Mouse (Mus musculus) c-Kit-positive CD71-positive TER-119-positive erythroid progenitor cells, embryonic 14.5 days (primary cell): ENCODE results near the gene Zkscan2.

Source experiments
- DNase-seq: peaks from one replicate; pipeline ENCODE4 v3.0.0-alpha.2; 2013; ENCODE audit warnings: low spot score

The Zkscan2 gene

DNA sequence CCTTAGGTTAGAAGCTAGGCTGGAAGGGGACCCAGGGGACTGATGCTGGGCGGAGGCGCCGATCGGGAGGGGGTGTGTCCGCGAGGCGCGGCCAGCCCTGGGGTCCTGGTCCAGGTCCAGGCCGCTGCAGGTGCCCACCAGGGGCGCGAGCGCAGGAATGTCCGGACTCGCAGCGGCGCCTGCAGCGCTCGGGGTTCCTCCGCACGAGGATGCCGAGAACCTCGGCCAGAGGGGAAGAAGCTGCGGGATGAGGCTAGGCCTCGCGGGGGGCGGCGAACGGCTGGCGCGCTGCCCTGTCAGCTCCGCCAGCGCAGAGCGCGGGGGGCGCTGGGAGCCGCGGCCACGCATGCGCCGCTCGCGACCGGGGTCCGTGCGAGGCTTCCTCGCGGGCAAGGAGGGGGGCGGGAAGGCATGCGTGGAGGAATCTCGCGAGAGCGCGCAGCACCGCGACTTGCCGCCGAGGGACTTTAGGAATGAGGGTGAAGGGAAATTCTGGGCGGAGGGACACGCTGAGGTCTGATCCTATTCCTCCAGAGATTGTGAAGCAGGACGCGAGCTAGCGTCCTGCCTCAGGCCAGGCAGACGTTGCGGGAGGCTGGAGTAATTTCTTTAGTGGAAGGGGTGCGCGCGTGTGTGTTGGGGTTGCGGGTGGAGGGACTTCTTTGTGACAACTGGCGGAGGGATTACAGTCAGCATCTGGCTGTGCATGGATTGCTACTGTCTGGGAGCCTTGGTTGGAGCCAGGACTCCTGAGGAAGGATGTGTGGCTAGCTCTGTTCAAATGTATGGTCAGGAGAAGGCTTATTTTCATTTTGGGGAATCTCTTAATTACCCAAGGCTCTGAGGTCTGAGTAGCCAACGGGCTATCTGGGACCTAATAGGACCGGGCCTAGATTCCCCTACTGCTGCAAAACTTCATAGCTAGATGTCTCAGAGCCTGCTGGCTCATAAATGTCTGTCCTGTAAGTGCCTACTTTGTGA, at the start of gene Zkscan2:
Gene Zkscan2 (minus strand): TSS at position 211 of the 981 bp plus-strand sequence.
- DNase-seq: no peak

DNA sequence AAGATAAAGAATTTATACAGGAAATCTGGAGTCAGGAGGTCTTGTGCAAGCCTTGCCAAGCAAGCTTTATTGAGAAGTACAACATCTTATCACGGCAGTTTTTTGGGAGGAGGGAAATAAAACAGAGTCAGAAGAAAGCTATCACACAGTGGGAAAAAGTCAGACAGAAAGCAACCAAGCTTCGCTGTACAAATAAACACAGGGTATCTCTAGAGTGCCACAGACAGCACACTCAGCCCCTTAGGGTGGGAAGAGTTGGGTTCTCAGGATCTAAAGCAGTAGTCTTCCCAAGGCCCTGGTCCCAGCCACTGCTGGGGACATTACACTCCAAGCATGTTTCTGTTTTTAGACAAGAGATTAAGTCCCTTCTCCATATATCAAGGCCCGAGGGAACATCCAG, 28.9 kb upstream of the Zkscan2 start:
- no peak for DNase-seq

DNA sequence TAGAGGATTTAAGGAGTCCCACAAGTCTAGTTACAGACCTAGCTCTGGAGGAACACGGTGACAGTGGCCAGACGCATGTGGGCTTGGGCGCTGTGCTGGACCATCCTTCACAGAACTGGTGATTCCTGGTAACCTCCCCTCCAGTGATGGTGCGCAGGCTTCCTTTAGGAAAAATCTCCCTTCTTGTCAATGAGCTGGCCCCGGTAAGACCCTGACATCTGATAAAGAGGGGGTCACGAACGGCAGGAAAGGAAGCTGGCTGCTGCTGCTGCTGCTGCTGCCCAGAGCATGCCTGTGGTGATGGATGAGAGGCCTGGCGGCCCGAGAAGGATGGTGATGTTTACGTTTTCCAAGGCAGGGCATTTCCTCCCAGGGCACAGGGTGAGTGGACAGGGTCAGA, 25.5 kb upstream of the Zkscan2 start:
- no peak for DNase-seq

DNA sequence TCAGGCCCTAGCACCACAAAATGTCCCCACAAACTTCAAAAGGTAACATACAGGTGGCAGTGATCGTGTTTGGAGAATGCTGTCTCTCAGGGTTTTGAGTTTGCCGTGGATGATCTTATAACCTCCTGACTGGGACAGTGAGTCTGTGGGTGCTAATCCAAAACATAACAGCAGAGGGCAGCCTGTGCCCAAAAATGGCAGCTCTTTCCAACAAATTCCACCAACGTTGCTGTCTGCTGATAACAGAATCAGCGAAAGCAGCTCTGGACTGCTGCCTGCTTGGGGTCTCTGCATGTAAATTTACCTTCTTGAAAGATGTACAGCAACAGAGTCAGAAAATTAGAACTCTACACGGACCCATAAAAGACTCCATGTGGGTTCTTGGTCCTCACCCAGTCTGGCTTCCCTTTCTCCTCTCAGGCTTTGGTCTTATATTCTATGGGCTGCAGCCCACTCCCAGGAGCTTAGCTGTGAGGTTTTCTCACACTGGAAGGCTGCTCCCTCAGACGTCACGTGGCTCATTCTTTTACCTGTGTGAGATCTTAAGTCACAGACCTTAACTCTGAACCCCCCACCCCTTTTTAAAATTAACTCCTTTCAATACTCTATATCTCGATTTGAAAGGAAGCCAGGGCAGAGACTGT, 24.1 kb upstream of the Zkscan2 start:
- peak; percentile 27 for DNase-seq

DNA sequence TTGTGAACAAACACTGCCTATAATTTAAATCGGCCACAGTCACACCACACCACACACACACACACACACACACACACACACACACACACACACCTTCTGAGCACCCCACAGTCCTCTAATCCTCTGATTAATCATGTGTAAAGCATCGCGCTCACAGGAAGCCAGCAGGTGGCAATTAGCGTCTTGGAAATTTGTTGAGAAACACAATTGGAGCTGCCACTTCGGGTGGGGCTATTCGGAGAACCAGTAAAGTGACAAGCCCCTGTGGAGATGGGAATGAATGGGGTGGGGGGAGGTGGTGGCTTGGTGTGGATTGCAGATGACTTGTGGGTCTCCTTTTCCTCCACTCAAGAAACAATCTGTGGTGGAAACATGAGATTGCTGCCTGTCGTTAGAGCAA, 7.7 kb upstream of the Zkscan2 start:
- no peak for DNase-seq

DNA sequence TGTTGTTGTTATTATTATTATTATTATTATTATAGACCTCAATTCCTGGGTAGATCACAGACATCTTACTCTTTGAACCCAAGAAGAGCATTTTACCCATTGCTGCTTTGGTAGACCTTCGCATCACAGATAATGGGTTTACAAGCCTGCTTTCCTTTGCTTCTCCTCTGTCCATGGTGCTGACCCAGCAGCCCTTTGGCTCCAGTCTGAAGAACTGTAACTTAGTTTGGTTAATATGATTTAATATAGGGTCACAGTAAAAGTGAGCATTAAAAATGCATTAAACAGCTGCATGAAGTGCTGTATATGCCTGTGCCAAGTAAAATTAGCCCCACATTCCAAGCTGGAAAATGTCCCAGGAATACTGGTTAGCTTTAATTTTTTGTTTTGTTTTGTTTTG, 3.1 kb upstream of the Zkscan2 start:
- DNase-seq: peak; percentile 8

DNA sequence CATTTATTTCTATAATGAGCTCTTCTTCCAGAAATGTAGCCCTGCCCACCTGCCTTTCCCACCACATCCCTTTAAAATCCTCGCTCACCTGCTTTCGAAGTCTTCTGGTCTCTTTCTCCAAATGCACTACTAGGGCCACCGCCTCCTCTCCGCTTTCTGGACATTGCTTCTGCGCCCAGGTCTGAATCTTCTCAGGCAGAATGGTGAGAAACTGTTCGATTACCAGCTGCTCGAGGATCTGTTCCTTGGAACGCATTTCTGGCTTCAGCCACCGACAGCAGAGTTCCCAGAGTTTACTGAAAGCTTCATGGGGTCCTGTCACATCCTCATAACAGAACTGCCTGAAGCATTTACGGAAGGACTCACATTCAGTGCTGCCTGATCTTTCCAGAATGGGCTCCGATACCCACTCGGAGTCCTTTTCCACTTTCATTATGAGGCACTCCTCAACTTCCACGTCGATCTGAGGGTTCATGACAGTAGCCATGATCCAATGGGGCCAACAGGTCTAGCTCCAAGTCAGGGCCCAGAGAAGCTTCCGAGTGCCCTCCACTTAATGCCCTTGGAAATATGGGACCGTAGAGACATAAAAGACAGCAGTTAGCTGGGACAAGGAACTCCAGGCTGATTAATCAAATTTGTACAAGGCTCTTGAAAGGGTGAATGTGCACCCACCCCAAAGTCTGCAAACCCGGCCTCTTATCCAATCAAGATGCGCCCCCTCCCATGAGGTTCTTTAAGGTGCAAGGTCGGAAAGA, 589 bp downstream of the Zkscan2 start:
- no peak for DNase-seq

DNA sequence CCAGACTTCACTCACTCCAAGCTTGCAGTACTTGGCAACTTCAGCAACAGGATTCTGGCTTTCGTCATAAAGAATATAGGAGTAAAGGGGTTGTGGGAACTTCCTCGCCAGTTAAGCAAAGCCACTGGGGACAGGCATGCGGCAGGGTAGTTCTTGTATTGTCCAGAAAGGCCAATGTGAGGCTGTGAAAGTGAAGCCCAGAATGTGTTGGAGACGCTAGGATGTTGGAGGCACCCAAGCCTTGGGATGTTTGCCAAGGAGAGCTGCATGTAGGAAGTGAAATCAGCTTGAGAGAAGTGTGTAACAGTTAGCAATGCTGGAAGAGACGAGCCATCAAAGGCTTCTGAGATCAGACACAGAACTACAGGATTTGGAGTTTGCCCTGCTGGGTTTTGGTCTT, 12.5 kb downstream of the Zkscan2 start:
- DNase-seq: no peak

DNA sequence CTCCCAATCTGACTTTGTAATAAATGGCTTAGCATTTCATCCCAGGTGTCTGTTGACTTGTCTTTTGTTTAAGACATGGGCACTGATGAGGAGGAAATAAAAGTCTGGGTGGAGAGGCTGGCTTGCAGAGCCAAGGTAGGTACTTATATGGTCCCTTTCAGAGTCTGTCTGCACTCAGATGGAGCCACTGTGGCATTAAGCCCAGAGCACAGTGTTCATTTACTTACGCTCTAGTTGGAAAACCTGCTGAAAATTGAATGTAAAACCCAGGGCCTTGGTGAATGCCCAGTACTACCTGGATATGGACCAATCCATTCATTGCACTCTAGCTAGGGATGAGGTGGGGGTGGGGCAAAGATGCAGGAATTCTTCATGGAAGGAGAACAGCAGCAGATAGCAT, 32.3 kb downstream of the Zkscan2 start:
- DNase-seq: no peak

DNA sequence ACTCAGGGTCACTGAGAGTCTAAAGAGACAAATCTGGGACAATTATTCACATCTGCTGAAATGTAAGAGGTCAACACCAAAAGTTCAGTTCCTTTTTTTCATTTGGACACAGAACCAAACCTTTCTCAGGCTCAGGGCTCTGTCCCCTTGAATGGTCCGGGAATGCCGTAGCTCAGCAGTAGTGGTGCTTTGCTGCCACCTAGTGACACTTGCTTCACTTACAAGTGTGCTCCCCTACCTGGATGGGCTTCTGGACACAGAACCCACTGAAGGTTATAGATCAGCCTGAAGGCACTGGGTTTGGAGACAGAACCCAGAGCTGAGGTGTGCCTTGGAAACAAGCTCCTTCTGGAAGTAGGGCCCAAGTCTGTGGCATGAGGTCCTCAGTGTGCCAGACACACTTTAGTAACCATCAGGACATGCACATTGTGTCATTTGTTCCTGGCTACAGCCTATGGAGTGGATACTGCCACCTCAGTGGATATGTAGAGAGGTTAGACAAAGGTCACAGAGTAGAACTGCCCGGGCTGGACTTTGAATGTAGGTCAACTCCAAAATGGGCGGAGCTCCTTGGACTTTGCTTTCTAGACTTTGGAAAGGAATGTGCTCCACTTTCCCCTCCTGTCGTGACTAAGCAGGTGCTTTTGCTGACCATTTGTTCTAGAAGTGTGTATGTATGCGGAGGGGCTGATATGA, 34.4 kb downstream of the Zkscan2 start:
- peak; percentile 69 for DNase-seq

DNA sequence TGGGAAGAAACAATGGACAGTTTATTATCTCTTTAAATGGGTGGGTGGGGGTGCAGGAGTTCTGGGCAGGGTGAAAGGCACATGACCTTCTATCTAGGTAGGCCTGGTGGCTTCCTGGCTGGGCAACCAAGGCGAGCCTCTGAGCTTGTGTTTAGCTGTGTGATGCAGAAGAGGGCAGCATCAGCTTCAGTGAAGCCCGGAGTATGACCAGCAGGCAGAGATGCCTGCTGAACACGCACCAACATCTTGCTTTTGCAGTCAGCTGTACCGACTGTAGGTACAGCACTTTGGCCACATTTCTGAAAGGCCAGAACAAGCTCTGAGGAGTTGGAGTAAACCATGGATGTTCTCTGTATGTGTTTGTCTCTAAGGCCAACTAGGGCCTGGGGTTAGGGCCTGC, 36.7 kb downstream of the Zkscan2 start:
- DNase-seq: no peak

DNA sequence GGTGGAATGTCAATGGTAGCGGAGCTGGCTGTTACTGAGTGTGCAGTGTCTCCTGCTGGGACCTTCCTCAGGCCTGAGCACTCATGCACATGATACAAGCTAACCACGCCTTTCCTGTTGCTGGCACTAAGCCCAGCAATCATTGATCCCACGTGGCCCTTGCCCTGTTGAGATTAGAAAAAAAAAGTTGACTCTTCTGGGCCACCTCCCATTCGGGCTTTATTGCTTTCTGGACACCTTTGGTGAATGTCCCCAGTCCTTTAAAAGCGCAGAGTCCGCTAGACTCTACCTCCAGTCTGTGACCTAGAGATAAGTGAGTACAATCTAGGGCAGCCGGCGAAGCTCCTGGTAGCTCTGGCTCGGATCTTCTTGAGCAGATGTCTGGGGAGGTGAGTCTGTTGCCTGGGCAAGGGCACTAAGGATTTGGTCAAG, 38.2 kb downstream of the Zkscan2 start, which contains the start of gene Aqp8:
Gene Aqp8 (plus strand): TSS at position 222 of the 432 bp plus-strand sequence.
- peak; percentile 94 for DNase-seq

DNA sequence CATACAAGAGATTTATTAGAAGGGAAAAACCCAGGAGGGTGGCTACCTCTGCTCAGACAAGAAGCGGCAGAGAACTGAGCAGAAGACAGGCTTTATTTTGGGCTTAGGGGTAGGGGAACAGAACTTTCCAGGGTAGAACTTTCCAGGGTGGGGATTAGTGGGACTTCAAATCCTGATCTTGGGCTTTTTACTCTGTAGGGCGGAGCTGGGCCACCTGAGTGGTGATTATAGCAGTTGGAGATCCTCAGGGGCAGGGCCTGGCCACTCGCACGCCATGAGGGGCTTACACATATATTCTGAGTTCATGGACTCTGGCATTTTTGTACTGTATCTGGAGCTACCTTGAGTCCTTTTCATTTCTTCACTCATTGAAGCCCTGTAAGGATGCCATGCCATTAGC, 38.9 kb downstream of the Zkscan2 start:
- DNase-seq: no peak

DNA sequence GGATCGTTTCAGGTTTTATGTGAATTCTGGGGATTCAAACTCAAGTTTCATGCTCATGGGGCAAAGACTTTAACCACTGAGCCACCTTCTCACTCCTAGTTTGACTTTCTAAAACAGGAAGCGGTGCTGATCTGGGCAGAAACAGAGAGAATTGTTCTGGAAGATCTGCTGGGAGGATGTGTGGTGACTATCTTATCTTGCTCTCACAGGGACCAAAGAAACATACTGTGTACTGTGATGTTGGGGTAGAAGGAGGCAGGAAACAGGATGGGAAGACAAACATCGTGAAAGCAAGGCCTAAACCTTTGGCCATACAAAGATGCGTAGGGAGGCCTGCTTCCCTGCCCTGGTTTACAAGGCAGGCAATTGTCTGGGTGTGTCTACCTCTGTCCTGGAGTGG, 41.0 kb downstream of the Zkscan2 start:
- peak; percentile 72 for DNase-seq

DNA sequence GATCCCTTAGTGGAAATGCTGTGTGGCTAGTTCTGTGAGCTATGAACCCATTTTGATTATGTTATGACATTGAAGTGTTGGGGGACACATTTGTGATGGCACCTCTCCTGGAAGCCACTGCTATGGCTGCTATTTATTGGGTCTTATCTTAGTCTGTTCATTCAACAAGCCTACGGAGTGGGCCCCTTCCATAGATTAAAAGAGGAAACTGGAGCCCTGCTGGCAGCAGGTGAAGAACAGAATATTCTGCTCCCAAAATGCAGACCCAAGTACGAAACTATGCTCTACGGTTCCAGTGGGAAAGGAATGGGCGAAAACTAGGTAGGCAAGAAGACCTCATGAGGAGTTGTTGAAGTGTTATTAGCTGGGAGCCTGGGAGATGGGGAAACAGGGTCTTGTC, 41.9 kb downstream of the Zkscan2 start:
- no peak for DNase-seq

DNA sequence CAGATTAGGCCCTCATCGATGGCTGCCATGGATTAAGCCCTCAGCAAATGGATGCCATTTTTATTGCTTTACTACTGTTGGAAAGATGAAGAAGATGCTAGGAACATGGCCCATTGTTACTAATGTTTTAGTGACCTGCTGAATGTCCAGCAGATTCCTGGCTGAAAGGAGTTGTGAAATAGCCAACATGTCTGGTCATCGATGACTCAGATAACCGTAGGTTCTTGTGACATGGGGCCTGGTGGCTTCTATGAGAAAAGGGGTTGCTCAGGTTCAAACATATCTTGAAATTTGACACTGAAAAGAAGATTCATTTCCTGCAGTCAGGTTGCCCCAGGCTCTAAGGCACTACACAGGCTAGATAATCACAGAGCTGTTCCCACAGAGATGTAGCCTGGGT, 45.2 kb downstream of the Zkscan2 start:
- no peak for DNase-seq

DNA sequence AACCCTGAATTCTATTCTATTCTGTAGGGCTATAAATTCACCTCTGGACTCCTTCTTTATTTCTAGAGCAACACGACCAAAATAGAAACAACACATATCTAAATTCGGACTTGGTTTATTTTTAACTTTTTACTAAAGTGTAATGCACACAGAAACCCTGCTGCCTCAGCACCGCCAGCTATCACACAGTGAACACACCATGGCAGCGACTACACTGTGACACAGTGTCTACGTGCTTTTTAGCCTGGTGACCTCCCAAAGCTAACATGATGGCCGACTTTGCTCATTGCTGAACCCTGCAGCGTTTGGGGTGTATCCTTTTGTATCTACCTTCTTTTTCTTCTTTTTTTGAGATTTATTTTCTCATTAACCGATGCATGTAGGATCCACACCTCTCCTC, 47.2 kb downstream of the Zkscan2 start:
- no peak for DNase-seq

DNA sequence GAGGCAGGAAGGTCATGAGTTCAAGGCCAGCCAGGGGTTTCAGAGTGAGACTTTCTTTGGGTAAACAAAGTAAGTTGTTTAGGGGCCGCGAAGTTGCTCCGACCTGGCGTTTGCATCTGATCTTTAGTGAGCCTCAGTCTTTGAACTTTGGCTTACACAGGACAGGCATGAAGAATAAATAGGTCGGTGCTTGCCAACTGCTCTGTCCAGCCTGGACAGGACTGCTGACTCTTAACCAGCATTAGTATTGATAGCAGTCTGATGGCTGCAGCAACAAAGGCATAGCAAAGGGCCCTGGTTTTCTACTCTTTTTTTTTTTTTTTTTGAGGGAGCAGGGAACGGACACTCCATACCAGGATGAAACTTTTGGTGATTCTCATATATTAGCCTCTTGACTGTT, 47.7 kb downstream of the Zkscan2 start:
- DNase-seq: no peak

DNA sequence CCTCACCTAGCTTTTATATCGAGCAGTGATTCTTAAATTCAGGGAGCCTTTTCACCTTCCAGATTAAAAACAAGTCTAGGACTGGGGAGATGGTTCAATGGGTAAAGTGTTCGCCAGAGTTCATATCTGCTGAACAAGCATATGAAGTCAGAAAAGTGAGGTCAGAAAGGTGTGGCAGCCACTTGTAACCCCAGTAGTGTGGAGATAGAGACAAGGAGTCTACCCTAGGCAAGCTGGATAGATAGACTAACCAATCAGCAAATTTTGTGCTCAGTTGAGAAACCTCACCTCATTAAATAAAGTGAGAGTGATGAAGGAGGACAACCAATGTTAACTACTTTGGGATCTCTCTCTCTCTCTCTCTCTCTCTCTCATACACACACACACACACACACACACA, 49.7 kb downstream of the Zkscan2 start:
- DNase-seq: no peak

DNA sequence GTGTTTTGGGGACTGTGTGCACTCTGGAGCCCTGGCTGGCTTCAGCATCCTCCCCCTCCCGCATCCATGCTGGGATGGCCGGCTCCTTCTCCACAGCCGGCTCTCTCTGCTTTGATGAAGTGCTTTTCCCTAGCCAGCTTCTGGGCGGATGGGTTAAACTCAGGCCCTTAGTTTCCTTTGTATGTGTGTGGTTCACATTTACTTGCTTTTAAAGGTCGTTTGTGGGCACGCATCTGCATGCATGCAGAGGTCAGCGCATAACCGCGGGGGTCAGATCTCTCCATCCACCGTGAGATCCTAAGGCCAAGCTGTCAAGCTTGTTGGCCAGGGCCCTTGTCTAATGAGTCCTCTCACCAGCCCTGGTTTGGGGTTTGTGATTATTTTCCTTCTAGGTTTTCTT, 50.6 kb downstream of the Zkscan2 start:
- DNase-seq: no peak

DNA sequence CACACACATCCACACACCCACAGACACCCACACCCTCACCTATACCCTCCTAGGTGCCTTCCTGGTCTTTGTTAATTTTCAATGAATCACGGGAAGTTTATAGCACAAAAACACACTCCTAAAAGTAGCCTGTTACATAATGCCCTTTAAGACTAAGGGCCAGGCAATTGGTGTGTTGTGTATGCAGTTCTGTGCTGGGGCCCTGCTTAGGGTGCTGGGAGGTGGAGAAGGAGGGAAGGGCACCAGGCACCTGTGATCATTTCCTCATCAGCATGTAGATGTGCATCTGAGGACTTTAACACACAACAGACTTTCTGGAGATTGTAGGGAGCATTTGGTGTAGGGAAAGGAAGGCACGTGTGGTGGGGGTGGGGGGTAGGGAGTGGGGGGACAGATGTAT, 51.5 kb downstream of the Zkscan2 start:
- DNase-seq: no peak

DNA sequence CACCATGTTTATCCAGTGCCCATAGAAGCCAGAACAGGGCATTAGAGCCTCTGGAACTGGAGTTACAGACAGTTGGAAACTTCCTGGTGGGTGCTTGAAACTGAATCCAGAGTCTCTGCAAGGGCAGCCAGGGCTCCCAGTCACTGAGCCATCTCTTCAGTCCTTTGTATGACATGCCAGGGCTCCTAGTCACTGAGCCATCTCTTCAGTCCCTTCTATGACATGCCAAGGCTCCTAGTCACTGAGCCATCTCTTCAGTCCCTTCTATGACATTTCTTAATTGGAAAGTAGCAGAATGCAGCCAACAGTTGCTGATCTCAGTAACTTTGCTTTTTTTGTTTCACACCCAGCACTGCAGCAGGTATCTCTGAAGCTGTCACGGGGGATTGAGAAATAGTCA, 58.2 kb downstream of the Zkscan2 start:
- no peak for DNase-seq
